Mouse (Mus musculus) liver, postnatal 0 days (tissue): ENCODE results near the gene Nhsl1.
A peak's percentile ranks its signal among the peaks of the same experiment; 100 is the strongest.

Experiments
- CTCF ChIP-seq: sonication (generic); IDR thresholded peaks from 2 replicates; pipeline ENCODE4 v1.5.1; 2016; ENCODE audit warnings: antibody characterized with exemption, low read depth
- EP300 ChIP-seq: IDR thresholded peaks from 2 replicates; pipeline ENCODE4 v1.6.1; 2016; ENCODE audit warnings: antibody characterized with exemption, low read depth, mild to moderate bottlenecking

GRCm38 (mm10) chr10:18430973-18431372 lies 112.2 kb downstream of the Nhsl1 start:
- TF ChIP-seq CTCF: 0 out of 2 replicates have a peak, but pooled peaks have one; percentile 13
- TF ChIP-seq EP300: no peak
